Mouse (Mus musculus) monocyte, adult 5-6 weeks (primary cell): ENCODE data around the gene Mrpl17. TPM values are rescaled to one million over a fixed set of nuclear protein-coding genes. Genes with fewer than 3 reads are reported as not detected.

Source experiments
- ATAC-seq: fragments of 153-309, 156-312 bp; replicated peaks from 2 replicates; pipeline ENCODE4 v1.8.0; 2017; ENCODE audit warnings: mild to moderate bottlenecking; ENCODE audit not compliant: low TSS enrichment, insufficient number of reproducible peaks, severe bottlenecking, poor library complexity, low FRiP score
- total RNA-seq: library from RNA; stranded (forward); fragments of 200-1000, 200-491, 200-594 nt; gene quantifications from 3 replicates; pipeline ENCODE4 v1.2.3, GENCODE M21; 2017

Gene Mrpl17
- total RNA-seq, 1 experiment from 2014 or later, result 12.5 TPM

GRCm38 (mm10) chr7:105787285-105788140 is 23.4 kb downstream of the Mrpl17 start, which contains the start of gene Dchs1:
Gene Dchs1 (minus strand): TSS chr7:105787654.
- ATAC-seq, result no peak

GRCm38 (mm10) chr7:105786506-105787284 is 24.2 kb downstream of the Mrpl17 start:
- ATAC-seq, result no peak

GRCm38 (mm10) chr7:105784556-105784955 is 26.3 kb downstream of the Mrpl17 start:
- ATAC-seq, result no peak

- ATAC-seq, result no peak
These were observed 27.0 kb downstream of the Mrpl17 start for GRCm38 (mm10) chr7:105783861-105784260.

GRCm38 (mm10) chr7:105778553-105779265 is 32.2 kb downstream of the Mrpl17 start:
- ATAC-seq, result peak; percentile 75; the same call in 1 of the 2 replicates

- ATAC-seq, result peak; percentile 32; the same call in 1 of the 2 replicates
These were observed 32.9 kb downstream of the Mrpl17 start for GRCm38 (mm10) chr7:105777797-105778552.

GRCm38 (mm10) chr7:105777316-105777715 is 33.6 kb downstream of the Mrpl17 start:
- ATAC-seq, result no peak

GRCm38 (mm10) chr7:105776026-105776425 is 34.9 kb downstream of the Mrpl17 start:
- no peak for ATAC-seq

- ATAC-seq, result no peak
These were observed 36.2 kb downstream of the Mrpl17 start for GRCm38 (mm10) chr7:105774661-105775060.

- ATAC-seq, result no peak
These were observed 37.9 kb downstream of the Mrpl17 start for GRCm38 (mm10) chr7:105773041-105773440.

GRCm38 (mm10) chr7:105772331-105772730 is 38.6 kb downstream of the Mrpl17 start:
- ATAC-seq, result no peak

GRCm38 (mm10) chr7:105769959-105770358 is 40.9 kb downstream of the Mrpl17 start:
- no peak for ATAC-seq

- 0 out of 2 replicates have a peak, but pooled peaks have one; percentile 27 for ATAC-seq
These were observed 43.2 kb downstream of the Mrpl17 start for GRCm38 (mm10) chr7:105767729-105768165.

GRCm38 (mm10) chr7:105764331-105764730 is 46.6 kb downstream of the Mrpl17 start:
- no peak for ATAC-seq

GRCm38 (mm10) chr7:105762517-105763270 is 48.2 kb downstream of the Mrpl17 start:
- ATAC-seq, result no peak

GRCm38 (mm10) chr7:105761813-105762484 is 49.0 kb downstream of the Mrpl17 start:
- ATAC-seq, result no peak

GRCm38 (mm10) chr7:105753281-105753680 is 57.6 kb downstream of the Mrpl17 start:
- ATAC-seq, result no peak
